Mouse (Mus musculus): ENCODE results near the gene Calhm6.

DNA sequence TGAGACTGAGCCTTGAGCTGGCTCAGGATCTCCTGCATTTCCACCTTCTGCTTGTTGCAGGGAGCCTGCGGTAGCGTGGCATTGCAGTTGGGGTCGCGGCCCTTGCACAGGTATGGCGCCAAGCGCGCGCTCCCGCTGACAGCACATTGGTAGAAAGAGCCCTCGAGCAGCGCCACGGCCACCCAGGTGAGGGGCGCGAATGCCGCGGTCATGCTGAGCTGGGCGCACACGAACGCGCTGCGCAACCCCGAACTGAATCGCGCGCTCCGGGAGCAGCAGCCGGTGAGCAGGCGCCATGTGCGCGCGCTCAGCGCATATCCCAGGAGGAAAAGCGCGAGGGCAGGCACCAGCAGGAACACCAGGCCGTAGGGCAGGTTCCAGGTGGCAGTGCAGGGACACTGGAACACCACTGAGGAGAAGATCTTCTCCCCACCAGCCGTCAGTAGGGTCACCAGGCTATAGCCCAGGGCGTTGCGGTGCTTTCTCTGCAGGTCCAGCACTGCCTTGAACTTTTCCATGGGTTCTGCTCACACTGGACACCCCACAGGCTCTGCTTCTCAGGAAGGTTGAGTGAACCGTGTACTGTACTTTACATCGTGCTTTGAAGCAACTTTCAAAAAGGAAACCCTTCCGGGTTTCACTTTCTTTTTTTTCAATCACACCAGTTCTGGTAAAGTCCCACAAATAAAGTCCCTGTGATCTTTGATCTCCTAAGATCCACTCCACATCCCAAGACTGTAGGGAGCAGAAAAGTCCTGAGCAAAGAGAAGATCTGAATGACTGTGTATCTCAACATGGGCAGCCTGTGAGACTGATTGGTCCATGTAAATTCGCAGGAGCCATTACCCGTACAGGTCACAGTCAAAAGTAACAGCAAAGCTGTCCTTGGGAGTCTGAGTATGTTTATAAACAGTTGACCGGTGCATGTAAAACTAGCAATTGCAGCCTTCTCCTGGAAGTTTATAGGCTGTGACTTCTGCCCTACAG, at the start of gene Calhm6:
- TF ChIP-seq POLR2AphosphoS2 (IDR thresholded peaks at IDR 0.05; ENCODE audit: insufficient read length, low read depth) = no peak
- TF ChIP-seq POLR2A (IDR thresholded peaks at IDR 0.05; ENCODE audit: insufficient read length, low read depth) = no peak
- TF ChIP-seq USF1 (IDR thresholded peaks at IDR 0.05; ENCODE audit: low read depth) = no peak
- no peak for TF ChIP-seq MYOG (IDR thresholded peaks at IDR 0.05; ENCODE audit: control insufficient read depth in 1 of 3, insufficient read depth in 1 of 3, insufficient read length in 2 of 3, low read depth in 2 of 3)
- TF ChIP-seq MAX (IDR thresholded peaks at IDR 0.05; ENCODE audit: low read depth) = no peak
- no peak for TF ChIP-seq E2F4 (IDR thresholded peaks at IDR 0.05; ENCODE audit: insufficient read depth)
- no peak for TF ChIP-seq TCF12 (IDR thresholded peaks at IDR 0.05; ENCODE audit: insufficient read depth, poor library complexity, severe bottlenecking)
- TF ChIP-seq MYOD1 (IDR thresholded peaks at IDR 0.05; ENCODE audit: control insufficient read depth in 1 of 3, insufficient read length in 2 of 3, low read depth in 2 of 3) = no peak
- TF ChIP-seq CEBPB (IDR thresholded peaks at IDR 0.05; ENCODE audit: insufficient read depth, poor library complexity, severe bottlenecking) = no peak
- TF ChIP-seq SRF (IDR thresholded peaks at IDR 0.05; ENCODE audit: control insufficient read depth, insufficient read length, low read depth) = no peak
- TF ChIP-seq REST (IDR thresholded peaks at IDR 0.05; ENCODE audit: insufficient read depth, insufficient read length) = no peak

All from myocyte (in vitro differentiated cells).